Mouse (Mus musculus) ES-E14 (cell line): ENCODE measurements around the gene Pgs1.

Experiments used
- CHD2 ChIP-seq: IDR thresholded peaks from 2 replicates; pipeline ENCODE4 v1.6.1; 2014; ENCODE audit warnings: mild to moderate bottlenecking, low read depth, low read length, inconsistent platforms
- ZC3H11A ChIP-seq: IDR thresholded peaks from 2 replicates; pipeline ENCODE4 v1.6.1; 2012; ENCODE audit warnings: low read depth, mild to moderate bottlenecking, inconsistent platforms, low read length, borderline replicate concordance

DNA sequence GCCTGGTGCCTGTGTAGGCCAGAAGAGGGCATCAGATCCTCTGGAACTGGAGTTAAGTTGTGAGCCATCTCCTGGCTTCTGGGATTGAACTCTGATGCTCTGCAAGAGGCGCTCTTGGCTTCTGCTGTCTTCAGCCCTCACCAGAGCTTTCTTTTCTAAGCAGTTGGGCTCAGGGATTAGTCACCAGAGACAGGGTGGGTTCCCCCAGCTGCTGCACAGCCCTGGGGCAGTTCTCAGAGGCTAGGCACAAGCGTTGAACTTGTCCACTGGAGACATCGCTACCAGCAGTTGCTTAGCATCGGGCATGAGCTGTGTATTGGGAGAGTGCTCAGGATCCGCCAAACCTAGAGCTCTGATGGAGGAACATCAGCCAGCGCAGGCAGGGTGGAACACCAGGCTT is 43.1 kb downstream of the Pgs1 start:
- no peak for TF ChIP-seq ZC3H11A
- no peak for TF ChIP-seq CHD2
